Mouse (Mus musculus) liver, adult (tissue): Measurements from ENCODE around the gene Sel1l2.

Source experiments
- GATA4 ChIP-seq: IDR thresholded peaks from 2 replicates; pipeline ENCODE4 v1.6.1; 2014; ENCODE audit warnings: mild to moderate bottlenecking, low read length; ENCODE audit not compliant: insufficient replicate concordance

The Sel1l2 gene

DNA sequence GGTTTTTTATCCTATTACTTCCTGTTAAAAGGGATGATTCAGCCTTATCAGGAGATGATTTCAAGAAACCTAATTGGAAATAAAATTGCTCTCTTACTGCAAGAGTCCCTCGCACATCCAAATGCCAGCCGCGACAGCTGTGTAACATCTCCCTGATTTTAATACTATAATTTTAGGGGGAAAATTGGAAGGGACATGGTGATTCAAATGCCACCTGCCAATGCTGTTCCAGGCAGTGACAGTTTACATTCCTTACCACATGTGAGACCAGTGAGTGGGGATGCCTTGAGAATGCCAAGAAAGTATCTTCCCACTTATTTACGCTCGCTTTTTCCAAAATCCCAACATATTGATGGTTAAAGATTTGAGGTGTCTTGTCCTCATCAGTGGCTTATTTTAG is 146.4 kb downstream of the Sel1l2 start:
- no peak for TF ChIP-seq GATA4

DNA sequence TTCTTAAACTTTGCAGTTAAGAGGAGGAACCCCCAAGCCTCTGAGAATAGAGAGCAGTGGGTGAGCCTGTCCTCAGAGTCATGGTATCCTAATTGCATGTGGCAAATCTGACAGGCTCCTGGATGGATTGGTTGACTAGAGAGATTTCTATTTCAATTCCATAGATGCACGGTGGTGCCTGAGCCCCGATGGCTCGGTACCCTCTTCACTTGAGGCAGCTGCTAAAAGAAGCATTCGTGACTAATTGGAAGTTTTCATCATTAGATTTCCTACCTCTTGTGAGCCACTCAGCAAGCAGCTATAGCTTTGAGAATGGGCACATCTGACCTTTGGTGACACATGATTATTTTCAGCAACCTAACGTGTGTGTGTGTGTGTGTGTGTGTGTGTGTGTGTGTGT is 147.1 kb downstream of the Sel1l2 start:
- no peak for TF ChIP-seq GATA4

DNA sequence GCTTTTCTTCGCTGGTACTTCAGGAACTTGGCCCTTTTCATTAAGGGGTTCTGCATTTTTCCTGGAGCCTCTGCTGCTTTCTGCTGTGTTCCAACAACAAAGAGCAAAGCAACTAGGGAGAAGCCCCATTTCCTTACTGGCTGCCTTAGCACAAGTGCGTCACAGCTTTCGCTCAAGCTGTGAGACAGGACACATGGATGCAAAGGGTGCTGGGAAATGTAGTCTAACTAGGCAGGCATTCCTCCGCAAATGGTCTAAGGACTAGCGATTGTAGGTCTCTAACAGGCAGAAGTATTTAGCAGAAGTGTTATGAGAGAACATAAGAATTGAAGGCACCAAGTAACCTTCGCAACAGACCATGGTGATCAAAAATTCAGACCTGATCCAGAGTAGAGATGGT is 152.3 kb downstream of the Sel1l2 start:
- no peak for TF ChIP-seq GATA4

DNA sequence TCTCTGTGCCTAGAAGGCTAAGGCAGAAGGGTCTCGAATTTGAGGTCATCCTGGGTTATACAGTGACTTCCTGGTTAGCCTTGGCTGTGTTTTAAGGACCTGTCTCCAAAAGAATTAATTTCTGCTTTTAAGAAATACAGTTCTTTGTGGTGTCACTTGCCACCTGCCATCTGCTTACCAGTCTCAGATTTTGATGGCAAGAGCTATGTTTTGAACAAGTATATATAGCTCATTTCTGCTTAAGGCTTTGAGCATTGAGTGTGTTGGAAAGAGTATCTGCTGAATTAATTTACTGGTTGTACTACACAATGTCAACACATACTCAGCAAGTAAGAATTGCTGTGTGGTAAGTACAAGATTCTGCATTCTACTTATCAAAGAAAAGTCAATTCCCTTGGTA is 159.2 kb downstream of the Sel1l2 start:
- no peak for TF ChIP-seq GATA4

DNA sequence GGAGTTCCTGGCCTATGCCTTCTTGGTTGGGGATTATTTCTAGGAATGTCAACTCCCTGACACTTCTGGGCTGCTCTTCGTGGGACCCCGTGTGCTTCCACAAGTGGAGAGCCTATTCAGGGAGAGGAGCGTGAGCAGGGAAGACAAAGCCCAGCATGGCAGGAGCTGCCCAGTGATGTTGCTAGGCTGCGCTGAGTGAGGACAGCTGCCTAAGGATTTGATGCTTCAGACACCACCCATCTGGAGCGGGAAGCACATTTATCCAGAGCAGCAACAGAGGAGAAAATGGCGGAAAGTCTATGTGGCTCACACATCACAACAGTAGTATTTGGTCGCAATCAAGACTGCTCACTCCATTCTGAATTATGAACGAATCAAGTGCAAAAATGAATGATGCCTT is 169.2 kb downstream of the Sel1l2 start:
- TF ChIP-seq GATA4: no peak

DNA sequence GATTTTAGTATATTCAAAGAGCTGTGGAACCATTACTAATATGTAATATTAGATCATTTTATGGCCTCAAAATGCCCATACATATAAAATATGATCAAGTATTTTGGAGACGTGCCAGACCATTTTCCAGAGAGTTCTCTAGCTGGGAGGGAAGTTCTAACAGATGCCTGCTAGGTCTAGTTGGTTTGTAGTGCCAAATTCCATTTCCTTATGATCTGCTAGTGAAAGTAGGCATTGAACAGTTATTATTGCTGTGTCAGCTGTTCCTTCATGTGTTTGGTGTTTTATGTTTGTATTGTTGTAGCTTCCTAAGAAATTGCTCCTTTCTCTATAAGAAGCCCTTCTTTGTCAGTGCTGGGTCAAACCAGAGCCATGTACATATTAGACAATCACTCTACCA is 173.5 kb downstream of the Sel1l2 start:
- TF ChIP-seq GATA4: no peak

DNA sequence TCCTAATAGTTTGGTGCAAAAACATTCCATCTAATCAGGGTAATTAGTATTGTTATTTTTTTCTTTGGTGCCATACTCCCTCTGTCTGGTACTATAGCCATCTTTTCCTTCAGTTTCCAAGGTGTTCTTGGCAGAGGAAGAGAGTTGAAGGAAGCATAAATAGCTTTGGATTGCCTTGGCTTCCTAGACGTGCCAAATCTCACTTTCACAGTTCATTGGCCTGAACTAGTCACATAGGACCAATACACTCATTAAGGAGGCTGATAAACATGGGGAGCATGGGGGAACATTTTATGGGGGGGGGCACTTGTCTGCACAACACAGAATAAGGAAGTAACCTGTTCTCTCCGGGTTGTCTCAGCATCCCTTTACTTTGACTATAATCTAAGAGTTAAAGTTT is 174.1 kb downstream of the Sel1l2 start:
- TF ChIP-seq GATA4: no peak

- no peak for TF ChIP-seq GATA4
These were observed 174.9 kb downstream of the Sel1l2 start for GRCm38 (mm10) chr2:140214519-140215027.

- no peak for TF ChIP-seq GATA4
These were observed 185.8 kb downstream of the Sel1l2 start for GRCm38 (mm10) chr2:140203756-140204155.

DNA sequence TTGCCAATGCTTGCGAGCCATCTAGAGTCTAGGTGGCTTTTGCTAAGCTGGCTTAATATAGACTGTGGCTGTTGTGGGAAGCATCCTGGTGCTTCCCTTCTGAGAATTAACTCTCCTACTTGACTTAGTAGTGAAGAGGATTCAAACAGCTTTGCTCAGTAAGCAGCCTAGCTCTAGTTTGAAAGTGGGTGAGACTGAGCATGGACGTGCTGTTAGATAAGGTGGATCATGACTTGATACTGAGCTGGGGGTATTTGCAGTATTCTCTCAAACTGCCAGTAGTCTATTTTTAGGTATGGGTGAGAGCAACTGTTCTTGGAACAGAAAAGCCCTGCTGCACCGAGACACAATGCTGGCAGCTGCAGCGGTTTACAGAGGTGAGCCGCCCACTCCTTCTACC is 186.9 kb downstream of the Sel1l2 start:
- no peak for TF ChIP-seq GATA4

GRCm38 (mm10) chr2:140200713-140201112 is 188.8 kb downstream of the Sel1l2 start:
- no peak for TF ChIP-seq GATA4
